Mouse (Mus musculus) liver, adult (tissue): ENCODE measurements around the gene Cmbl.

Experiments
- GATA4 ChIP-seq: IDR thresholded peaks from 2 replicates; pipeline ENCODE4 v1.6.1; 2014; ENCODE audit warnings: mild to moderate bottlenecking, low read length; ENCODE audit not compliant: insufficient replicate concordance

The Cmbl gene

GRCm38 (mm10) chr15:31536051-31536737 lies 29.0 kb upstream of the Cmbl start:
- TF ChIP-seq GATA4: no peak

GRCm38 (mm10) chr15:31537706-31538105 lies 27.5 kb upstream of the Cmbl start:
- TF ChIP-seq GATA4: no peak

GRCm38 (mm10) chr15:31538346-31538745 lies 26.8 kb upstream of the Cmbl start:
- no peak for TF ChIP-seq GATA4

GRCm38 (mm10) chr15:31539643-31540512 lies 25.3 kb upstream of the Cmbl start:
- TF ChIP-seq GATA4: no peak

GRCm38 (mm10) chr15:31540513-31540802 lies 24.7 kb upstream of the Cmbl start:
- no peak for TF ChIP-seq GATA4

- no peak for TF ChIP-seq GATA4
Measured at GRCm38 (mm10) chr15:31542013-31542958, 22.9 kb upstream of the Cmbl start.

- no peak for TF ChIP-seq GATA4
Measured at GRCm38 (mm10) chr15:31543246-31543645, 21.9 kb upstream of the Cmbl start.

- no peak for TF ChIP-seq GATA4
Measured at GRCm38 (mm10) chr15:31545058-31545457, 20.1 kb upstream of the Cmbl start.

- TF ChIP-seq GATA4: no peak
Measured at GRCm38 (mm10) chr15:31546291-31546690, 18.9 kb upstream of the Cmbl start.

- no peak for TF ChIP-seq GATA4
Measured at GRCm38 (mm10) chr15:31547421-31547820, 17.8 kb upstream of the Cmbl start.

- TF ChIP-seq GATA4: no peak
Measured at GRCm38 (mm10) chr15:31550381-31550780, 14.8 kb upstream of the Cmbl start.

- no peak for TF ChIP-seq GATA4
Measured at GRCm38 (mm10) chr15:31554855-31555254, 10.3 kb upstream of the Cmbl start.

GRCm38 (mm10) chr15:31561390-31561789 lies 3.8 kb upstream of the Cmbl start:
- no peak for TF ChIP-seq GATA4

GRCm38 (mm10) chr15:31561976-31562375 lies 3.2 kb upstream of the Cmbl start:
- no peak for TF ChIP-seq GATA4

GRCm38 (mm10) chr15:31562847-31563246 lies 2.3 kb upstream of the Cmbl start:
- TF ChIP-seq GATA4: no peak
